Mouse (Mus musculus) heart, embryonic 15.5 days (tissue): ENCODE data around the gene Pold1. TPM values are rescaled to one million over a fixed set of nuclear protein-coding genes. Genes with fewer than 3 reads are reported as not detected.

Source experiments
- ATAC-seq: fragments of 200-750 bp; cut with Nextera tagmentation; replicated peaks from 2 replicates; pipeline ENCODE4 v1.8.0; 2017; ENCODE audit warnings: low read depth, moderate TSS enrichment; ENCODE audit not compliant: insufficient number of reproducible peaks, insufficient read depth, low FRiP score
- H3K27ac ChIP-seq: fragments of 300-500 bp; sonication (generic); 2 replicates; pipeline ENCODE4 v1.5.1; 2015; ENCODE audit warnings: mild to moderate bottlenecking, inconsistent platforms
- H3K27me3 ChIP-seq: fragments of 300-500 bp; sonication (generic); 2 replicates; pipeline ENCODE4 v1.6.1; 2015; ENCODE audit warnings: inconsistent platforms
- H3K36me3 ChIP-seq: fragments of 300-500 bp; sonication (generic); 2 replicates; pipeline ENCODE4 v1.6.1; 2015; ENCODE audit warnings: mild to moderate bottlenecking, inconsistent platforms
- H3K4me1 ChIP-seq: fragments of 300-500 bp; sonication (generic); replicated peaks from 2 replicates; pipeline ENCODE4 v1.6.1; 2015; ENCODE audit warnings: inconsistent platforms
- H3K4me2 ChIP-seq: fragments of 300-500 bp; sonication (generic); 2 replicates; pipeline ENCODE4 v1.6.1; 2015; ENCODE audit warnings: inconsistent platforms, mild to moderate bottlenecking, moderate library complexity
- H3K4me3 ChIP-seq: fragments of 300-500 bp; sonication (generic); 2 replicates; pipeline ENCODE4 v1.5.1; 2015; ENCODE audit warnings: mild to moderate bottlenecking, inconsistent platforms
- H3K9ac ChIP-seq: fragments of 300-500 bp; sonication (generic); 2 replicates; pipeline ENCODE4 v1.6.1; 2015; ENCODE audit warnings: mild to moderate bottlenecking, inconsistent platforms
- H3K9me3 ChIP-seq: fragments of 300-500 bp; sonication (generic); replicated peaks from 2 replicates; pipeline ENCODE4 v1.6.1; 2016; ENCODE audit warnings: inconsistent platforms
- WGBS: fragments of 180-500 bp; shearing (Covaris S2); methylation state at CpG from one replicate; pipeline ENCODE4 v1.1.7; 2015; ENCODE audit warnings: mixed read lengths; 5-methylcytosine and 5-hydroxymethylcytosine counted together
- polyA plus RNA-seq: library from polyadenylated mRNA; unstranded; fragments of >200 nt; fragmentation: Nextera tagmentation; extraction: Ambion mirVana; gene quantifications from 2 replicates; pipeline ENCODE4 v1.2.1, GENCODE M21; 2015

Gene Pold1
- polyA plus RNA-seq, 1 experiment from 2014 or later = 41.7 TPM

GRCm38 (mm10) chr7:44590402-44591347 lies 42.0 kb upstream of the Pold1 start, which contains the start of gene Kcnc3:
Gene Kcnc3 (plus strand): TSS chr7:44590664.
- Histone ChIP-seq H3K36me3 (no peaks in the 10 kb centered on the region), H3K4me1 (peaks cover 35% of the 10 kb centered on the region), H3K9ac (peak within 1 kb of the TSS; percentile 27), H3K27ac (no peak within 1 kb of the TSS), H3K4me2 (peak within 1 kb of the TSS; percentile 94), H3K27me3 (peaks cover 91% of the 10 kb centered on the region), H3K9me3 (no peaks in the 10 kb centered on the region), H3K4me3 (peak within 1 kb of the TSS; percentile 57)
- ATAC-seq = peak; percentile 81
- under 1% methylated on average over 80 of the region's 80 CpGs for WGBS

GRCm38 (mm10) chr7:44589946-44590345 lies 41.3 kb upstream of the Pold1 start:
- Histone ChIP-seq H3K4me1 (peaks cover 35% of the 10 kb centered on the region), H3K27ac (no peak overlapping the region), H3K36me3 (no peaks in the 10 kb centered on the region), H3K4me2 (peak overlapping the region; percentile 94; the same call in 1 of the 2 replicates), H3K9ac (no peak overlapping the region), H3K27me3 (peaks cover 99% of the 10 kb centered on the region), H3K9me3 (no peaks in the 10 kb centered on the region), H3K4me3 (0 out of 2 replicates have a peak overlapping the region, but pooled peaks have one; percentile 57)
- ATAC-seq = no peak
- WGBS = 3% methylated on average over 13 of the region's 13 CpGs

GRCm38 (mm10) chr7:44589149-44589548 lies 40.5 kb upstream of the Pold1 start:
- peak overlapping the region; percentile 43 for H3K4me3 ChIP-seq
- peaks cover 100% of the 10 kb centered on the region for H3K27me3 ChIP-seq
- peaks cover 35% of the 10 kb centered on the region for H3K4me1 ChIP-seq
- no peaks in the 10 kb centered on the region for H3K9me3 ChIP-seq
- H3K9ac ChIP-seq = no peak overlapping the region; the same call in 1 of the 2 replicates
- peak overlapping the region; percentile 94 for H3K4me2 ChIP-seq
- H3K36me3 ChIP-seq = no peaks in the 10 kb centered on the region
- no peak overlapping the region for H3K27ac ChIP-seq
- peak; percentile 29; the same call in 1 of the 2 replicates for ATAC-seq
- WGBS = under 1% methylated on average over 33 of the region's 33 CpGs

GRCm38 (mm10) chr7:44588338-44588737 lies 39.7 kb upstream of the Pold1 start:
- Histone ChIP-seq H3K36me3 (no peaks in the 10 kb centered on the region), H3K27ac (no peak overlapping the region), H3K9ac (no peak overlapping the region), H3K4me1 (peaks cover 30% of the 10 kb centered on the region), H3K4me2 (peak overlapping the region; percentile 94; the same call in 1 of the 2 replicates), H3K4me3 (peak overlapping the region; percentile 43), H3K27me3 (peaks cover 93% of the 10 kb centered on the region), H3K9me3 (no peaks in the 10 kb centered on the region)
- ATAC-seq = no peak
- whole genome bisulfite sequencing = 9% methylated on average over 12 of the region's 12 CpGs

GRCm38 (mm10) chr7:44587676-44588075 lies 39.0 kb upstream of the Pold1 start:
- H3K27ac ChIP-seq = no peak overlapping the region
- no peak overlapping the region for H3K9ac ChIP-seq
- WGBS = 39% methylated on average over 6 of the region's 6 CpGs
- no peak overlapping the region for H3K4me3 ChIP-seq
- H3K9me3 ChIP-seq = no peaks in the 10 kb centered on the region
- H3K27me3 ChIP-seq = peaks cover 88% of the 10 kb centered on the region
- no peaks in the 10 kb centered on the region for H3K36me3 ChIP-seq
- H3K4me2 ChIP-seq = no peak overlapping the region
- peaks cover 30% of the 10 kb centered on the region for H3K4me1 ChIP-seq
- no peak for ATAC-seq

- H3K27me3 ChIP-seq = peaks cover 81% of the 10 kb centered on the region
Observed at GRCm38 (mm10) chr7:44586930-44587329, 38.3 kb upstream of the Pold1 start.

GRCm38 (mm10) chr7:44586518-44586917 lies 37.9 kb upstream of the Pold1 start:
- Histone ChIP-seq H3K27me3 (peaks cover 77% of the 10 kb centered on the region), H3K4me3 (peak overlapping the region; percentile 31), H3K9me3 (no peaks in the 10 kb centered on the region), H3K27ac (no peak overlapping the region), H3K4me1 (peaks cover 28% of the 10 kb centered on the region), H3K36me3 (no peaks in the 10 kb centered on the region), H3K4me2 (peak overlapping the region; percentile 38), H3K9ac (no peak overlapping the region)
- 10% methylated on average over 19 of the region's 19 CpGs for WGBS
- no peak for ATAC-seq

More at GRCm38 (mm10) chr7:44586930-44587329, 38.3 kb upstream of the Pold1 start:
- no peak overlapping the region for H3K9ac ChIP-seq
- H3K27ac ChIP-seq = no peak overlapping the region
- ATAC-seq = no peak
- under 1% methylated on average over 18 of the region's 18 CpGs for WGBS
- H3K4me3 ChIP-seq = peak overlapping the region; percentile 31
- H3K9me3 ChIP-seq = no peaks in the 10 kb centered on the region
- no peaks in the 10 kb centered on the region for H3K36me3 ChIP-seq
- H3K4me2 ChIP-seq = peak overlapping the region; percentile 38
- H3K4me1 ChIP-seq = peaks cover 30% of the 10 kb centered on the region

GRCm38 (mm10) chr7:44585606-44586005 lies 37.0 kb upstream of the Pold1 start:
- ATAC-seq = no peak
- 87% methylated on average over 6 of the region's 6 CpGs for WGBS
- Histone ChIP-seq H3K4me2 (no peak overlapping the region), H3K27me3 (peaks cover 74% of the 10 kb centered on the region), H3K4me1 (peaks cover 19% of the 10 kb centered on the region), H3K27ac (no peak overlapping the region), H3K9ac (no peak overlapping the region), H3K4me3 (no peak overlapping the region), H3K9me3 (no peaks in the 10 kb centered on the region), H3K36me3 (no peaks in the 10 kb centered on the region)

GRCm38 (mm10) chr7:44584921-44585320 lies 36.3 kb upstream of the Pold1 start:
- no peak overlapping the region for H3K27ac ChIP-seq
- no peak overlapping the region for H3K9ac ChIP-seq
- 79% methylated on average over 6 of the region's 6 CpGs for WGBS
- H3K4me1 ChIP-seq = peaks cover 16% of the 10 kb centered on the region; the same call in 1 of the 2 replicates
- H3K4me2 ChIP-seq = no peak overlapping the region
- H3K4me3 ChIP-seq = no peak overlapping the region
- no peaks in the 10 kb centered on the region for H3K9me3 ChIP-seq
- ATAC-seq = no peak
- H3K36me3 ChIP-seq = no peaks in the 10 kb centered on the region
- H3K27me3 ChIP-seq = peaks cover 67% of the 10 kb centered on the region

- H3K4me1 ChIP-seq = peaks cover 16% of the 10 kb centered on the region; the same call in 1 of the 2 replicates
- ATAC-seq = no peak
- peaks cover 62% of the 10 kb centered on the region for H3K27me3 ChIP-seq
- no peaks in the 10 kb centered on the region for H3K9me3 ChIP-seq
- H3K4me3 ChIP-seq = no peak overlapping the region
- H3K36me3 ChIP-seq = no peaks in the 10 kb centered on the region
- 65% methylated on average over 4 of the region's 4 CpGs for WGBS
- no peak overlapping the region for H3K9ac ChIP-seq
- no peak overlapping the region for H3K27ac ChIP-seq
- H3K4me2 ChIP-seq = no peak overlapping the region
Observed at GRCm38 (mm10) chr7:44584265-44584804, 35.7 kb upstream of the Pold1 start.

GRCm38 (mm10) chr7:44583146-44583545 lies 34.5 kb upstream of the Pold1 start:
- no peak overlapping the region for H3K27ac ChIP-seq
- H3K27me3 ChIP-seq = peaks cover 50% of the 10 kb centered on the region
- H3K4me3 ChIP-seq = no peak overlapping the region
- H3K36me3 ChIP-seq = no peaks in the 10 kb centered on the region
- ATAC-seq = no peak
- peaks cover 7% of the 10 kb centered on the region; the same call in 1 of the 2 replicates for H3K4me1 ChIP-seq
- H3K4me2 ChIP-seq = no peak overlapping the region
- WGBS = 88% methylated on average over 1 of the region's 1 CpGs
- no peaks in the 10 kb centered on the region for H3K9me3 ChIP-seq
- no peak overlapping the region for H3K9ac ChIP-seq
